Mouse (Mus musculus) lung, postnatal 0 days (tissue): ENCODE results near the gene Nmral1. TPM values are rescaled to one million over a fixed set of nuclear protein-coding genes. Genes with fewer than 3 reads are reported as not detected.
"Not testable (repeated sequence)": the region's sequence is repeated elsewhere in the genome, so short reads cannot be mapped to it uniquely, and the experiment has no call there.

ENCODE experiments used
- ATAC-seq: fragments of 200-750 bp; cut with Nextera tagmentation; 2 replicates; pipeline ENCODE4 v1.8.0; 2017; ENCODE audit warnings: moderate library complexity
- DNase-seq: peaks from one replicate; pipeline ENCODE4 v3.0.0-alpha.2; 2016; ENCODE audit warnings: low spot score
- H3K27ac ChIP-seq: fragments of 300-500 bp; sonication (generic); 2 replicates; pipeline ENCODE4 v1.5.1; 2014; ENCODE audit warnings: antibody characterized with exemption, mild to moderate bottlenecking, low read length, mixed read lengths
- H3K27me3 ChIP-seq: fragments of 300-500 bp; sonication (generic); replicated peaks from 2 replicates; pipeline ENCODE4 v1.6.1; 2014; ENCODE audit warnings: low read length, mixed read lengths; ENCODE audit not compliant: insufficient read depth
- H3K36me3 ChIP-seq: fragments of 300-500 bp; sonication (generic); 2 replicates; pipeline ENCODE4 v1.6.1; 2014; ENCODE audit warnings: low read length, mixed read lengths; ENCODE audit not compliant: insufficient read depth
- H3K4me1 ChIP-seq: fragments of 300-500 bp; sonication (generic); 2 replicates; pipeline ENCODE4 v1.6.1; 2014; ENCODE audit warnings: antibody characterized with exemption, low read depth, low read length, mixed read lengths; ENCODE audit not compliant: insufficient read depth
- H3K4me2 ChIP-seq: fragments of 300-500 bp; sonication (generic); replicated peaks from 2 replicates; pipeline ENCODE4 v1.6.1; 2014; ENCODE audit warnings: low read depth, mild to moderate bottlenecking, low read length, moderate library complexity, mixed read lengths
- H3K4me3 ChIP-seq: fragments of 300-500 bp; sonication (generic); 2 replicates; pipeline ENCODE4 v1.5.1; 2014; ENCODE audit warnings: low read depth, low read length
- H3K9ac ChIP-seq: fragments of 300-500 bp; sonication (generic); replicated peaks from 2 replicates; pipeline ENCODE4 v1.6.1; 2014; ENCODE audit warnings: low read depth, mild to moderate bottlenecking
- H3K9me3 ChIP-seq: fragments of 300-500 bp; sonication (generic); 2 replicates; pipeline ENCODE4 v1.6.1; 2016; ENCODE audit warnings: low read length, mixed read lengths
- CTCF ChIP-seq: IDR thresholded peaks from 2 replicates; pipeline ENCODE4 v1.5.1; 2016; ENCODE audit warnings: antibody characterized with exemption, mild to moderate bottlenecking
- EP300 ChIP-seq: IDR thresholded peaks from 2 replicates; pipeline ENCODE4 v1.6.1; 2016; ENCODE audit warnings: antibody characterized with exemption, mild to moderate bottlenecking, control low read depth
- WGBS: fragments of 180-500 bp; shearing (Covaris S2); extraction: QIAGEN DNeasy Blood & Tissue Kit; methylation state at CpG from one replicate; pipeline ENCODE4 v1.1.7; 2014; 5-methylcytosine and 5-hydroxymethylcytosine counted together
- polyA plus RNA-seq: library from polyadenylated mRNA; unstranded; fragments of >200 nt; fragmentation: Nextera tagmentation; extraction: Ambion mirVana; gene quantifications from 2 replicates; pipeline ENCODE4 v1.2.1, GENCODE M21; 2015

Nmral1 gene
- polyA plus RNA-seq, 1 experiment from 2014 or later, result 7.1 TPM

- Histone ChIP-seq H3K27me3 (no peaks in the 10 kb centered on the region), H3K4me1 (no peaks in the 10 kb centered on the region), H3K27ac (no peak overlapping the region), H3K9ac (no peak overlapping the region), H3K36me3 (peaks cover 39% of the 10 kb centered on the region), H3K9me3 (no peaks in the 10 kb centered on the region), H3K4me3 (no peak overlapping the region), H3K4me2 (no peak overlapping the region)
- no peak for DNase-seq
- WGBS, result 42% methylated on average over 1 of the region's 1 CpGs
- no peak for ATAC-seq
- TF ChIP-seq CTCF (no peak), EP300 (no peak)
Observed at GRCm38 (mm10) chr16:4702646-4703045, 16.5 kb downstream of the Nmral1 start.

DNA sequence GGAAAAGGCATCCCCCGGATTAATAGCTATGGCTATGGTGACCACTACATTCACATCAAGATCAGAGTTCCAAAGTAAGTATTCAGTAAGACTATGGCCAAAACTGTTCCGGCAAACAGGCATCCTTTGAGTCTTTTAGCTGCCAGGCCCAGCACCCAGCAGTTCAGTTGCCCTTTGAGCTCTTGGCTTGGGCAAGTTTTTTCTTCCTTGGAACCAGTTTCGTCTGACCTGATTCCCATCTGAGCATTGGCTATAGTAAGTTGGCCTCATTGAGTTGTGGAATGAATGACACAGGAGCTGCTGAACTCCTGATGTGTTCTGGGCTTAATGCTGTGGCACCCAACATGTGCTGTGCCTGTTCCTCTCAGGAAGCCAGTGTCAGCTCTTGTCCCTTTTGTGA, 17.9 kb downstream of the Nmral1 start:
- H3K9me3 ChIP-seq, result no peaks in the 10 kb centered on the region
- TF ChIP-seq CTCF, result no peak
- no peak for TF ChIP-seq EP300
- WGBS, result 94% methylated on average over 3 of the region's 3 CpGs
- DNase-seq (no peak), ATAC-seq (no peak)
- H3K4me1 ChIP-seq, result no peaks in the 10 kb centered on the region
- no peak overlapping the region for H3K4me3 ChIP-seq
- no peaks in the 10 kb centered on the region for H3K27me3 ChIP-seq
- H3K36me3 ChIP-seq, result peaks cover 39% of the 10 kb centered on the region
- no peak overlapping the region for H3K9ac ChIP-seq
- no peak overlapping the region for H3K4me2 ChIP-seq
- H3K27ac ChIP-seq, result no peak overlapping the region

DNA sequence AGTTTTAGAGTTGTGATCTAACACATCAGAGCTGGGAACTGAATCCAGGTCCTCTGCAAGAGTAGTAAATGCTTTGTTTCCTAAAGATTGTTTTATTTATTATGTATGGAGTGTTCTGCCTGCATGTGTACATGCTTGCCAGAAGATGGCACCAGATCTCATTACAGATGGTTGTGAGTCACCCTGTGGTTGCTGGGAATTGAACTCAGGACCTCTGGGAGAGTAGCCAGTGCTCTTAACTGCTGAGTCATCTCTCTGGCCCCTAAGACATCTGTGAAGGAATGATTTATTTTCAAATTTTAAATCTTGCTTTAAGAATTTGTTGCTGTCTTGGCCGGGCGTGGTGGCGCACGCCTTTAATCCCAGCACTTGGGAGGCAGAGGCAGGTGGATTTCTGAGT, 29.8 kb downstream of the Nmral1 start:
- not testable (repeated sequence) for DNase-seq, H3K27ac ChIP-seq, H3K27me3 ChIP-seq, H3K4me3 ChIP-seq, H3K9ac ChIP-seq, H3K4me1 ChIP-seq, H3K9me3 ChIP-seq, H3K4me2 ChIP-seq, ATAC-seq
- peak; percentile 31 for TF ChIP-seq CTCF
- 99% methylated on average over 4 of the region's 4 CpGs for WGBS
- peaks cover 23% of the 10 kb centered on the region for H3K36me3 ChIP-seq

DNA sequence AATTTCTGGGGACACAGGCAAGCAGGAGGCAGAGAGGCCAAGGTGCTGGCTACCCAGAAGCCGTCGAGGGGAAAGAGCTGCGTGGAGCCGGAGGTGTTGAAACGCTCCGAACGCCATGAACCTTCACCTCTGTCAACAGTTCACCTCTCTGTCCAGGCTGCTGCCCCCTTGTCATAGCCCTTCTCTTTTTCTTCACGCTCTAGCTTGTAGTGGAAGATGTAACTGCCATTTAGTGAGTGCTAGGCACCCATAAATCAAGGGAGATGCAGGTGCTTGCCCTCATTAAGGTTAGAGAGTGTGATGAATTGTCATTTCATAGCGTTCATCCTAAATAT, 34.7 kb downstream of the Nmral1 start:
- WGBS, result under 1% methylated on average over 9 of the region's 9 CpGs
- no peak for TF ChIP-seq CTCF
- no peak for TF ChIP-seq EP300
- H3K27ac ChIP-seq, result no peak overlapping the region
- H3K9ac ChIP-seq, result peak overlapping the region; percentile 79
- peaks cover 4% of the 10 kb centered on the region; the same call in 1 of the 2 replicates for H3K4me1 ChIP-seq
- no peaks in the 10 kb centered on the region for H3K36me3 ChIP-seq
- no peaks in the 10 kb centered on the region for H3K27me3 ChIP-seq
- ATAC-seq, result no peak
- DNase-seq, result peak; percentile 16
- H3K4me3 ChIP-seq, result peak overlapping the region; percentile 90
- H3K9me3 ChIP-seq, result no peaks in the 10 kb centered on the region
- peak overlapping the region; percentile 85 for H3K4me2 ChIP-seq

GRCm38 (mm10) chr16:4683581-4684456, 35.3 kb downstream of the Nmral1 start:
- peaks cover 7% of the 10 kb centered on the region; the same call in 1 of the 2 replicates for H3K4me1 ChIP-seq
- TF ChIP-seq CTCF (0 out of 2 replicates have a peak, but pooled peaks have one; percentile 0), EP300 (no peak)
- peak overlapping the region; percentile 85 for H3K4me2 ChIP-seq
- no peaks in the 10 kb centered on the region for H3K9me3 ChIP-seq
- no peaks in the 10 kb centered on the region for H3K27me3 ChIP-seq
- peak overlapping the region; percentile 90 for H3K4me3 ChIP-seq
- DNase-seq (peak; percentile 96), ATAC-seq (peak; percentile 86)
- peak overlapping the region; percentile 79 for H3K9ac ChIP-seq
- H3K36me3 ChIP-seq, result no peaks in the 10 kb centered on the region
- H3K27ac ChIP-seq, result peak overlapping the region; percentile 65
- under 1% methylated on average over 54 of the region's 54 CpGs for WGBS

DNA sequence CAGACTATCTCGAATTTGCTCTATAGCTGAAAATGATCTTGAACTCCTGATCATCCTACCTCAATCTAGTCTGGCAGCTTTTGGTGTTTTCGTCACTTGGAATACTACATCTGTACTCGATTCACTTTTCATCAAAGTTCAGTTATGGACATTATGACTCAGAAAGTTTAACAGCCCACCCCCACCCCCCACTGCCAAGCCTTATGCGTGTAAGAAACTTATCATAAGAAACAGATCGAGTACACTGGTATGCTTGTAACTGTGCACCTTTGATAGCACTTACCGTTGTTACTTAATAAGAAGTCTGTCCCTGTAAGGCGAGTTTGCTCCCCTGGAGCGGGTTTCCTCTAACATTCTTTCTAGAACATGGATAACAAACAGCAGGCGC, 36.0 kb downstream of the Nmral1 start:
- Histone ChIP-seq H3K36me3 (no peaks in the 10 kb centered on the region), H3K9me3 (no peaks in the 10 kb centered on the region), H3K4me3 (peak overlapping the region; percentile 90), H3K9ac (peak overlapping the region; percentile 1; the same call in 1 of the 2 replicates), H3K4me2 (peak overlapping the region; percentile 85), H3K27ac (peak overlapping the region; percentile 65), H3K27me3 (no peaks in the 10 kb centered on the region), H3K4me1 (peaks cover 10% of the 10 kb centered on the region; the same call in 1 of the 2 replicates)
- no peak for DNase-seq
- no peak for TF ChIP-seq CTCF
- TF ChIP-seq EP300, result no peak
- no peak for ATAC-seq
- WGBS, result 23% methylated on average over 9 of the region's 9 CpGs
